Mouse (Mus musculus): Measurements from ENCODE around the gene Atp6v0c.

DNA sequence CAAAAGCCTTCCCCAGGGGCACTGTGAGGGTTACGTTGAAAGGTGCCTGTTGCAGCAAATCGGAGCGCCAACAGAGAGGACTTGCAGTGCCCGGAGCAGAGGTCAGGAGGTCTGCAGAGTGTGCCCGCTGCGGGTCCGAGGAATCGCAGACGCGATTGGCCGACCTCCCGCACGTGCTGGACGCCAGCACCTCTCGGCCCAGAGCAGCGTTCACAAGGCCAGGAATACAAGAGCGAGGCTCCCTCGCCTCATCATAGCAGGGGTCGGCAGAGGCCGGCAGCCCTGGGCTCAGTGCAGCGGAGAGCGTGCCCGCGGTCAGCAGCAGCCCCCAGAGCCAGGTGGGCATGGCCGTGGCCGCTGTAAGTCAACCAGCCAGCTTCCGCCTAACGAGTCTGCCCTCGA is 39.1 kb upstream of the Atp6v0c start:
- TF ChIP-seq CTCF (IDR thresholded peaks at IDR 0.05; ENCODE audit: low read depth) (no peak), EP300 (IDR thresholded peaks at IDR 0.05; ENCODE audit: low read depth) (no peak)
